Mouse (Mus musculus) stomach, embryonic 15.5 days (tissue): ENCODE results near the gene Smim27. TPM values are rescaled to one million over a fixed set of nuclear protein-coding genes. Genes with fewer than 3 reads are reported as not detected.
"Not testable (repeated sequence)": the region's sequence is repeated elsewhere in the genome, so short reads cannot be mapped to it uniquely, and the experiment has no call there.

ENCODE experiments used
- ATAC-seq: fragments of 200-750 bp; cut with Nextera tagmentation; 2 replicates; pipeline ENCODE4 v1.8.0; 2017; ENCODE audit warnings: low read depth, moderate number of reproducible peaks, moderate TSS enrichment; ENCODE audit not compliant: insufficient read depth, low FRiP score
- H3K27ac ChIP-seq: fragments of 300-500 bp; sonication (generic); 2 replicates; pipeline ENCODE4 v1.5.1; 2015; ENCODE audit warnings: mild to moderate bottlenecking, inconsistent platforms
- H3K27me3 ChIP-seq: fragments of 300-500 bp; sonication (generic); replicated peaks from 2 replicates; pipeline ENCODE4 v1.6.1; 2015; ENCODE audit warnings: inconsistent platforms
- H3K36me3 ChIP-seq: fragments of 300-500 bp; sonication (generic); 2 replicates; pipeline ENCODE4 v1.6.1; 2015; ENCODE audit warnings: inconsistent platforms
- H3K4me1 ChIP-seq: fragments of 300-500 bp; sonication (generic); 2 replicates; pipeline ENCODE4 v1.6.1; 2015; ENCODE audit warnings: inconsistent platforms
- H3K4me2 ChIP-seq: fragments of 300-500 bp; sonication (generic); 2 replicates; pipeline ENCODE4 v1.6.1; 2015; ENCODE audit warnings: mild to moderate bottlenecking, inconsistent platforms
- H3K4me3 ChIP-seq: fragments of 300-500 bp; sonication (generic); replicated peaks from 2 replicates; pipeline ENCODE4 v1.5.1; 2015; ENCODE audit warnings: inconsistent platforms
- H3K9ac ChIP-seq: fragments of 300-500 bp; sonication (generic); 2 replicates; pipeline ENCODE4 v1.6.1; 2015; ENCODE audit warnings: inconsistent platforms
- H3K9me3 ChIP-seq: fragments of 300-500 bp; sonication (generic); 2 replicates; pipeline ENCODE4 v1.6.1; 2016; ENCODE audit warnings: inconsistent platforms
- WGBS: fragments of 180-500 bp; shearing (Covaris S2); methylation state at CpG from one replicate; pipeline ENCODE4 v1.1.7; 2015; 5-methylcytosine and 5-hydroxymethylcytosine counted together
- polyA plus RNA-seq: library from polyadenylated mRNA; unstranded; fragments of >200 nt; fragmentation: Nextera tagmentation; extraction: Ambion mirVana; gene quantifications from 2 replicates; pipeline ENCODE4 v1.2.1, GENCODE M21; 2015

Smim27 gene
- polyA plus RNA-seq, 1 experiment from 2014 or later: 53.0 TPM

- WGBS: 1% methylated on average over 41 of the region's 50 CpGs
- no peaks in the 10 kb centered on the region for H3K9me3 ChIP-seq
- ATAC-seq: peak; percentile 80
- H3K27ac ChIP-seq: peak overlapping the region; percentile 99
- peak overlapping the region; percentile 70 for H3K4me3 ChIP-seq
- H3K27me3 ChIP-seq: no peaks in the 10 kb centered on the region
- H3K36me3 ChIP-seq: peaks cover 11% of the 10 kb centered on the region; the same call in 1 of the 2 replicates
- peak overlapping the region; percentile 86 for H3K9ac ChIP-seq
- H3K4me2 ChIP-seq: peak overlapping the region; percentile 95
- H3K4me1 ChIP-seq: peaks cover 24% of the 10 kb centered on the region
Observed at GRCm38 (mm10) chr4:40268204-40268813, 1.1 kb upstream of the Smim27 start.

DNA sequence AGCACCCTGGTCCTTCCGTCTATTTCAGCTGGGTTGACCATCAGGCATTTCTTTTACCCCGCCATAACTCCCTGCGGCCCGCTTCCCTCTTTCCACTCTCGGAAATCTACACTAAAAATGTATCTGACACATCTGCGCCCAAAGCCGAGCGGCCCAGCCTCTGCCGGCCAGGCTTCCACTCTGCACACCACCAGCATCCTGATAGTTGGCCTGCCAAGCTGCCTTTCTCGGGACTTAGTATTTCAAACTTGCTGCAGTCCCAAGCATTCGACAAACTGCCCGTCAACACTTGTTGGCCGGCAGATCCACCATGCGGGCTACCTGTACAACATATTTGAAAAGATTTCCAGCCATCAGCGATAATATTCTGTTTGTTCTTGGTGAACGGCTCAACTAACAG, 544 bp upstream of the Smim27 start:
- Histone ChIP-seq H3K4me3 (peak overlapping the region; percentile 70), H3K27me3 (no peaks in the 10 kb centered on the region), H3K9ac (peak overlapping the region; percentile 63), H3K9me3 (no peaks in the 10 kb centered on the region), H3K4me1 (peaks cover 24% of the 10 kb centered on the region), H3K27ac (peak overlapping the region; percentile 99), H3K4me2 (peak overlapping the region; percentile 95), H3K36me3 (peaks cover 11% of the 10 kb centered on the region; the same call in 1 of the 2 replicates)
- ATAC-seq: no peak
- under 1% methylated on average over 16 of the region's 16 CpGs for WGBS

GRCm38 (mm10) chr4:40278880-40279275, 9.5 kb downstream of the Smim27 start:
- 1% methylated on average over 21 of the region's 21 CpGs for WGBS
- Histone ChIP-seq H3K27ac (peak overlapping the region; percentile 62), H3K9ac (peak overlapping the region; percentile 84), H3K4me1 (peaks cover 9% of the 10 kb centered on the region), H3K4me3 (peak overlapping the region; percentile 87), H3K27me3 (no peaks in the 10 kb centered on the region), H3K9me3 (no peaks in the 10 kb centered on the region), H3K4me2 (peak overlapping the region; percentile 69), H3K36me3 (no peaks in the 10 kb centered on the region)
- ATAC-seq: peak; percentile 48

- H3K4me3 ChIP-seq: peak within 1 kb of the TSS; percentile 87
- peak within 1 kb of the TSS; percentile 90 for H3K27ac ChIP-seq
- WGBS: under 1% methylated on average over 36 of the region's 36 CpGs
- peaks cover 9% of the 10 kb centered on the region for H3K4me1 ChIP-seq
- no peaks in the 10 kb centered on the region for H3K9me3 ChIP-seq
- peak; percentile 94 for ATAC-seq
- H3K4me2 ChIP-seq: peak within 1 kb of the TSS; percentile 70
- H3K9ac ChIP-seq: peak within 1 kb of the TSS; percentile 84
- H3K36me3 ChIP-seq: no peaks in the 10 kb centered on the region
- H3K27me3 ChIP-seq: no peaks in the 10 kb centered on the region
Observed at GRCm38 (mm10) chr4:40279276-40279900, 10.0 kb downstream of the Smim27 start, which contains the start of gene Ndufb6. Gene Ndufb6 (minus strand): TSS chr4:40279421.

DNA sequence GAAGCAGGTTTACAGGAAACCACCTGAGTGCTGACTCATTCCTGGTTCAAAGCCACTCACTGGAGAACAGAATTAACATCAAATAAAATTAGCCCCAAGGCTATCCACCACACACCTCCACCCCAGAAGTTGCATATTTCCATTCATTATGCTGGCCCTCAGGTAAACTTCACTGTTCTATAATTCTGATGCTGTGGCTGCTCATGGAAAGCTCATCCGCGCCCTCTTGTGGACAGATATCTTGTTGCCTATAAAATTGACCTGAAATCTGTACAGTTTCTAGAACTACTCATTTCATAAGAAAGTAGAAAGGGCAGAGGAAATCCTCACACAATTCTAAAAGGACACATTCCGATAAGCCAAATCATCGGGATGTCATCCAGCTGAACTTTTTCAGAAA, 16.2 kb downstream of the Smim27 start:
- H3K4me2 ChIP-seq: no peak overlapping the region
- ATAC-seq: no peak
- no peak overlapping the region for H3K27ac ChIP-seq
- no peaks in the 10 kb centered on the region for H3K36me3 ChIP-seq
- H3K9ac ChIP-seq: no peak overlapping the region
- H3K4me3 ChIP-seq: no peak overlapping the region
- H3K4me1 ChIP-seq: no peaks in the 10 kb centered on the region
- H3K27me3 ChIP-seq: no peaks in the 10 kb centered on the region
- 15% methylated on average over 4 of the region's 4 CpGs for WGBS
- no peaks in the 10 kb centered on the region for H3K9me3 ChIP-seq

- H3K4me3 ChIP-seq: no peak overlapping the region
- 74% methylated on average over 6 of the region's 6 CpGs for WGBS
- H3K4me1 ChIP-seq: no peaks in the 10 kb centered on the region
- H3K4me2 ChIP-seq: no peak overlapping the region
- H3K9me3 ChIP-seq: no peaks in the 10 kb centered on the region
- no peaks in the 10 kb centered on the region for H3K27me3 ChIP-seq
- no peak overlapping the region for H3K9ac ChIP-seq
- no peaks in the 10 kb centered on the region for H3K36me3 ChIP-seq
- H3K27ac ChIP-seq: no peak overlapping the region
- no peak for ATAC-seq
Observed at GRCm38 (mm10) chr4:40287415-40287814, 18.0 kb downstream of the Smim27 start.

DNA sequence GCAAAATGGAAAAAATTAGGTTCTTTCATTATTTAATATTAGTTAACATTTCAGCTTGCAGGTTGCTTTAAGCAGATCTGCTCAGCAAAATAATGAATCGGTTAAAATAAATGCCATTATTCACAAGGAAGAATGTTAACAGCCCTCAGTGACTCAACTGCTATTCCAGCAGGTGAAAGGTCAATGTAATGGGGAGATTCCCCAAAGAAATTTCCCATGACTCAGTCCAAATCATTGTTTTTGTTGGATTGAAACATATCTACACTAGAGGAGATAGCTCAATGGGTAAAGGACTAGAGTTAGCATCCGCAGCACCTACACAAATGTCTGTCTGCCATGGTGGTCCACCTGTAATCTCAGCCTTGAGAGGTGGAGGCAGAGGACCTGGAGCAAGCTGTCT, 19.7 kb downstream of the Smim27 start:
- ATAC-seq: no peak
- WGBS: 79% methylated on average over 2 of the region's 2 CpGs
- H3K9ac ChIP-seq: no peak overlapping the region

GRCm38 (mm10) chr4:40291511-40291910, 22.1 kb downstream of the Smim27 start:
- not testable (repeated sequence) for ATAC-seq, H3K4me3 ChIP-seq, H3K27ac ChIP-seq, H3K27me3 ChIP-seq, H3K9ac ChIP-seq, H3K4me2 ChIP-seq, H3K36me3 ChIP-seq, H3K4me1 ChIP-seq, H3K9me3 ChIP-seq
- 92% methylated on average over 11 of the region's 11 CpGs for WGBS

More for the DNA sequence above, 19.7 kb downstream of the Smim27 start:
- Histone ChIP-seq H3K27ac (no peak overlapping the region), H3K4me3 (no peak overlapping the region), H3K4me1 (no peaks in the 10 kb centered on the region), H3K36me3 (no peaks in the 10 kb centered on the region), H3K9me3 (no peaks in the 10 kb centered on the region), H3K4me2 (no peak overlapping the region), H3K27me3 (no peaks in the 10 kb centered on the region)

DNA sequence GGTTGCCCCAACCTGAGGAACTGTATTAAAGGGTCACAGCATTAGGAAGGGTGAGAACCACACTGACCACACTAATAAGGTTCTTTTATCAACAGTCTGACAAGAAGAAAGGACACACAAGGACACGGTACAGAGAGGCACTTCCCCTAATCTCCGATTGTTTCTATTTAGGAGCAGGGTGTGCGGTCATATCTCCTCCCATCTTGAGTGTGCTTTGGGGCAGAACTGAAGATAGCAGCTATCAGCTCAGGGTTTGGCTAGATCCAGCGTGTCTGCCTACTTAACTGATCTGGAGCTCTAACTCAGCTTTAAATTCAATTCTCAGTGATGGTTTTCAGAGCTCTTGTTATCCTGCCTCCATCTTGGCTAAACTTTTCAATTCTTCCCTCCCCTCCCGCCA, 29.8 kb downstream of the Smim27 start:
- H3K27me3 ChIP-seq: no peaks in the 10 kb centered on the region
- WGBS: 59% methylated on average over 5 of the region's 5 CpGs
- ATAC-seq: no peak

GRCm38 (mm10) chr4:40301076-40301789, 31.9 kb downstream of the Smim27 start:
- Histone ChIP-seq H3K4me1 (no peaks in the 10 kb centered on the region), H3K4me3 (0 out of 2 replicates have a peak overlapping the region, but pooled peaks have one; percentile 8), H3K9me3 (no peaks in the 10 kb centered on the region), H3K4me2 (peak overlapping the region; percentile 29), H3K27ac (no peak overlapping the region), H3K9ac (no peak overlapping the region), H3K27me3 (no peaks in the 10 kb centered on the region), H3K36me3 (no peaks in the 10 kb centered on the region)
- ATAC-seq: peak; percentile 39; the same call in 1 of the 2 replicates
- WGBS: 9% methylated on average over 16 of the region's 16 CpGs

More for the DNA sequence above, 29.8 kb downstream of the Smim27 start:
- H3K27ac ChIP-seq: no peak overlapping the region
- H3K4me2 ChIP-seq: no peak overlapping the region
- H3K4me3 ChIP-seq: no peak overlapping the region
- no peaks in the 10 kb centered on the region for H3K9me3 ChIP-seq
- H3K9ac ChIP-seq: no peak overlapping the region
- H3K36me3 ChIP-seq: no peaks in the 10 kb centered on the region
- H3K4me1 ChIP-seq: no peaks in the 10 kb centered on the region

DNA sequence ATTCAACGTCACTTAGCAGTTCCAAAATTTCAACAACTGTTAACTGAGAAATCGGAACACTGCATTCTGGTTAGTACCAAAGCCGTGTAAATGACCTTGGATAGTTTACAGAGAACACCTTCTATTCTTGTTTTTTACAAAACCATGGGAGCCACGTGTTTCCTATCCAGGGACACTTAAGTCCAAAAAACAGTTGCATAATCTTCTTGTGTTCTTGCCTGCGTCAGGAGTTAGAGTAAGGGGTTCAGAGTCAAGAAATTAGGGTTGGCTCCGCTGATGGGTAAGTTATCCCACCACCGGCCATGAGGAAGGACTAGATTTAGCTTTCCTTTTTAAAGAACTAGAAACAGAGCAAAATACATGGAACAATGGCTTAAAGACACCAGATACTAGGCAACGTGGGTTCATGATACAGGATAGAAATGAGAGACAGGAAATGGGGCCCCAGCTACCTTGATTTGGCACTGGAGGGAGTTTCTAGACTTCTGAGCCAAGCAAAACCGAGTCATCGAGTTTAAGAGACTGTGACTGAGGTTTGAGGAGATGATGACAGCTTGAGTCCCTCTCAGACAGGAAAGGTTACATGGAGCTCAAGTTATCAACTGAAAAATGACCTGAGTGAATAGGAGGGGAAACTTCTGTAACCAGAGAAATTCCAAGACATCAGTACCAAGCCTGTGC, 33.2 kb downstream of the Smim27 start:
- WGBS: 74% methylated on average over 10 of the region's 10 CpGs
- ATAC-seq: no peak
- H3K4me2 ChIP-seq: no peak overlapping the region
- H3K27ac ChIP-seq: no peak overlapping the region
- no peaks in the 10 kb centered on the region for H3K36me3 ChIP-seq
- H3K27me3 ChIP-seq: no peaks in the 10 kb centered on the region
- H3K4me3 ChIP-seq: no peak overlapping the region
- H3K9me3 ChIP-seq: no peaks in the 10 kb centered on the region
- no peaks in the 10 kb centered on the region for H3K4me1 ChIP-seq
- H3K9ac ChIP-seq: no peak overlapping the region
